20 mouse cellular contexts compared by ENCODE assay signal in the genomic region with DNA sequence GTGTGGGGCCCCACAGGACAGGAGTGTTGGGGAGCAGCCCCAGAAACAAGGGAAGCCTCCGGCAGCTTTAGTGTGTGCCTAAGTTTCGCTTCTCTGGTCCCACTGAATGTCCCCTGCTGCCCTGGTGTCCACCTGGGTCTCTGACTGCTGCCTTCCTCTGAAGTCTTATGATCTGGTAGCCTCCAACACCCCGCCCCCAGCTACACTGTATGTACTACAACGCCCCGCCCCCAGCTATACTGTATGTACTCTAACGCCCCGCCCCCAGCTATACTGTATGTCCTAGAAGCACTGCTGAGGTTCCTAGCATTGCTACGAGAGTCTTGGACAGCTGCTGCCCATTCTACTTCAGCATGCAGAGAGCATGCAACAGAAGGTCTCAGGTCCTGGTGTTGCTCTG. TPM values are rescaled to one million over a fixed set of nuclear protein-coding genes. Genes with fewer than 3 reads are reported as not detected.
DNase-seq lines count a peak whose midpoint lies in the region; ATAC-seq lines count a peak whose summit lies in the region.
"Had no signal": no experiment of that assay in that cellular context is flagged by ENCODE, and none has a peak within 500 bp of the region (broad histone marks: within the 10 kb centered on the region; RNA-seq: fewer than 3 reads in every experiment).

No protein-coding gene starts in this region.

- no peaks in the 10 kb centered on the region for H3K27me3 ChIP-seq in hindbrain, embryonic 14.5 days (ENCODE audit: control insufficient read depth, insufficient read depth, low read length)
- no peaks in the 10 kb centered on the region for H3K27me3 ChIP-seq in hindbrain, embryonic 11.5 days (ENCODE audit: control insufficient read depth, insufficient read depth, low read length)
- H3K27me3 ChIP-seq in midbrain, embryonic 11.5 days (ENCODE audit: control insufficient read depth, insufficient read depth, low read length), result no peaks in the 10 kb centered on the region
- H3K27me3 ChIP-seq in midbrain, embryonic 10.5 days (ENCODE audit: low read depth, poor library complexity, severe bottlenecking), result no peaks in the 10 kb centered on the region
- H3K27me3 ChIP-seq in intestine, embryonic 15.5 days (replicated peaks), result no peaks in the 10 kb centered on the region
- H3K27me3 ChIP-seq in stomach, embryonic 15.5 days (replicated peaks), result no peaks in the 10 kb centered on the region
- H3K27me3 ChIP-seq: CH12.LX; embryonic facial prominence, embryonic 12.5 days; megakaryocyte, embryonic 14.5 days had no signal

- no peak for ATAC-seq in hindbrain, embryonic 14.5 days (ENCODE audit: low FRiP score)
- no peak for ATAC-seq in hindbrain, embryonic 11.5 days (ENCODE audit: low FRiP score)
- ATAC-seq in midbrain, embryonic 11.5 days (ENCODE audit: low FRiP score), result no peak
- ATAC-seq in intestine, embryonic 15.5 days, result peak; percentile 77
- ATAC-seq in stomach, embryonic 15.5 days (ENCODE audit: insufficient read depth, low FRiP score, low read depth), result 0 out of 2 replicates have a peak, but pooled peaks have one; percentile 72
- ATAC-seq: forebrain, embryonic 14.5 days; inflammation-experienced regulatory T-cells, adult 6 months; midbrain, embryonic 16.5 days had no signal

- peaks cover 18% of the 10 kb centered on the region for H3K36me3 ChIP-seq in hindbrain, embryonic 14.5 days (replicated peaks; ENCODE audit: control insufficient read depth, insufficient read depth)
- H3K36me3 ChIP-seq in hindbrain, embryonic 11.5 days (ENCODE audit: control insufficient read depth, insufficient read depth, low read length), result no peaks in the 10 kb centered on the region
- peaks cover 2% of the 10 kb centered on the region; the same call in 1 of the 2 replicates for H3K36me3 ChIP-seq in midbrain, embryonic 11.5 days (ENCODE audit: control insufficient read depth, insufficient read depth, low read length)
- H3K36me3 ChIP-seq in midbrain, embryonic 10.5 days, result peaks cover 46% of the 10 kb centered on the region
- H3K36me3 ChIP-seq in intestine, embryonic 15.5 days, result no peaks in the 10 kb centered on the region
- no peaks in the 10 kb centered on the region for H3K36me3 ChIP-seq in stomach, embryonic 15.5 days

- no peak overlapping the region for H3K27ac ChIP-seq in hindbrain, embryonic 14.5 days
- H3K27ac ChIP-seq in hindbrain, embryonic 11.5 days (ENCODE audit: low read depth, low read length), result no peak overlapping the region
- no peak overlapping the region for H3K27ac ChIP-seq in midbrain, embryonic 11.5 days (ENCODE audit: low read depth, low read length)
- H3K27ac ChIP-seq in midbrain, embryonic 10.5 days (replicated peaks), result no peak overlapping the region; the same call in 1 of the 2 replicates
- no peak overlapping the region for H3K27ac ChIP-seq in intestine, embryonic 15.5 days
- H3K27ac ChIP-seq in stomach, embryonic 15.5 days, result no peak overlapping the region
- H3K27ac ChIP-seq: embryonic facial prominence, embryonic 12.5 days had no signal

- no peak overlapping the region for H3K4me2 ChIP-seq in hindbrain, embryonic 14.5 days (replicated peaks)
- no peak overlapping the region for H3K4me2 ChIP-seq in hindbrain, embryonic 11.5 days (replicated peaks; ENCODE audit: low read depth, low read length)
- H3K4me2 ChIP-seq in midbrain, embryonic 11.5 days, result no peak overlapping the region
- no peak overlapping the region for H3K4me2 ChIP-seq in intestine, embryonic 15.5 days (replicated peaks)
- H3K4me2 ChIP-seq in stomach, embryonic 15.5 days, result no peak overlapping the region
- H3K4me2 ChIP-seq: embryonic facial prominence, embryonic 12.5 days had no signal

- no peaks in the 10 kb centered on the region for H3K4me1 ChIP-seq in hindbrain, embryonic 14.5 days (replicated peaks; ENCODE audit: control insufficient read depth, insufficient read depth, low read length)
- H3K4me1 ChIP-seq in hindbrain, embryonic 11.5 days (replicated peaks; ENCODE audit: control insufficient read depth, insufficient read depth, low read length), result no peaks in the 10 kb centered on the region; the same call in 1 of the 2 replicates
- H3K4me1 ChIP-seq in midbrain, embryonic 11.5 days (ENCODE audit: control insufficient read depth, insufficient read depth, low read length), result no peaks in the 10 kb centered on the region
- H3K4me1 ChIP-seq in midbrain, embryonic 10.5 days, result peaks cover 18% of the 10 kb centered on the region
- H3K4me1 ChIP-seq in intestine, embryonic 15.5 days (replicated peaks), result no peaks in the 10 kb centered on the region
- H3K4me1 ChIP-seq in stomach, embryonic 15.5 days, result no peaks in the 10 kb centered on the region

- DNase-seq in hindbrain, embryonic 14.5 days (ENCODE audit: low spot score), result peak; percentile 16
- no peak for DNase-seq in hindbrain, embryonic 11.5 days (ENCODE audit: low spot score)
- peak; percentile 31 for DNase-seq in midbrain, embryonic 11.5 days (ENCODE audit: low spot score, missing footprints)
- DNase-seq in midbrain, embryonic 10.5 days (ENCODE audit: low spot score), result no peak
- no peak for DNase-seq in left cerebral cortex, adult 9 months (ENCODE audit: low spot score in 2 of 2)
- DNase-seq: adrenal gland, postnatal 25 days; cerebellum, adult 11 months; cerebellum, postnatal 10 days; gastrocnemius, postnatal 14 days; kidney, postnatal 36 days; lung, postnatal 14 days had no signal

- 96% methylated on average over 8 of the region's 8 CpGs for WGBS in hindbrain, embryonic 14.5 days
- 93% methylated on average over 8 of the region's 8 CpGs for WGBS in hindbrain, embryonic 11.5 days
- 93% methylated on average over 8 of the region's 8 CpGs for WGBS in midbrain, embryonic 11.5 days
- WGBS in midbrain, embryonic 10.5 days, result 95% methylated on average over 8 of the region's 8 CpGs
- WGBS in intestine, embryonic 15.5 days, result 88% methylated on average over 8 of the region's 8 CpGs
- 87% methylated on average over 8 of the region's 8 CpGs for WGBS in stomach, embryonic 15.5 days

- H3K4me3 ChIP-seq in hindbrain, embryonic 14.5 days (replicated peaks; ENCODE audit: low read length), result no peak overlapping the region
- H3K4me3 ChIP-seq in hindbrain, embryonic 11.5 days (ENCODE audit: low read depth, low read length), result no peak overlapping the region
- no peak overlapping the region for H3K4me3 ChIP-seq in midbrain, embryonic 11.5 days (ENCODE audit: low read depth, low read length)
- H3K4me3 ChIP-seq in midbrain, embryonic 10.5 days, result no peak overlapping the region
- no peak overlapping the region for H3K4me3 ChIP-seq in intestine, embryonic 15.5 days (replicated peaks)
- no peak overlapping the region for H3K4me3 ChIP-seq in stomach, embryonic 15.5 days (replicated peaks)
- H3K4me3 ChIP-seq: embryonic facial prominence, embryonic 12.5 days; erythroblast, embryonic 14.5 days; megakaryocyte, embryonic 14.5 days had no signal

- no peak overlapping the region for H3K9ac ChIP-seq in hindbrain, embryonic 14.5 days
- H3K9ac ChIP-seq in hindbrain, embryonic 11.5 days (ENCODE audit: low read depth, low read length), result no peak overlapping the region
- no peak overlapping the region for H3K9ac ChIP-seq in midbrain, embryonic 11.5 days (ENCODE audit: low read length)
- H3K9ac ChIP-seq in intestine, embryonic 15.5 days, result no peak overlapping the region
- H3K9ac ChIP-seq in stomach, embryonic 15.5 days, result no peak overlapping the region
- H3K9ac ChIP-seq: embryonic facial prominence, embryonic 12.5 days had no signal

- no peaks in the 10 kb centered on the region for H3K9me3 ChIP-seq in hindbrain, embryonic 14.5 days (ENCODE audit: control insufficient read depth, low read length)
- no peaks in the 10 kb centered on the region for H3K9me3 ChIP-seq in hindbrain, embryonic 11.5 days (ENCODE audit: control insufficient read depth, low read length)
- H3K9me3 ChIP-seq in midbrain, embryonic 11.5 days (ENCODE audit: control insufficient read depth, low read length), result no peaks in the 10 kb centered on the region
- H3K9me3 ChIP-seq in midbrain, embryonic 10.5 days (replicated peaks), result no peaks in the 10 kb centered on the region
- no peaks in the 10 kb centered on the region for H3K9me3 ChIP-seq in intestine, embryonic 15.5 days
- H3K9me3 ChIP-seq in stomach, embryonic 15.5 days, result no peaks in the 10 kb centered on the region
- H3K9me3 ChIP-seq: embryonic facial prominence, embryonic 12.5 days; megakaryocyte, embryonic 14.5 days had no signal

RNA-seq across cellular contexts. Expression of a gene that starts 25.5 kb away (rescaled TPM):
- polyA plus RNA-seq in hindbrain, embryonic 14.5 days (2014; fragmentation: Nextera tagmentation; extraction: Ambion mirVana), result 13.2 and 14.6 TPM in 2 replicates
- polyA plus RNA-seq in hindbrain, embryonic 11.5 days (2014; fragmentation: Nextera tagmentation; extraction: Ambion mirVana), result 13.0 and 14.9 TPM in 2 replicates
- polyA plus RNA-seq in midbrain, embryonic 11.5 days (2014; fragmentation: Nextera tagmentation; extraction: Ambion mirVana), result 10.3 and 12.9 TPM in 2 replicates
- 13.3 and 16.0 TPM in 2 replicates for polyA plus RNA-seq in midbrain, embryonic 10.5 days (2016; fragmentation: Nextera tagmentation; extraction: Ambion mirVana)
- polyA plus RNA-seq in intestine, embryonic 15.5 days (2015; fragmentation: Nextera tagmentation; extraction: Ambion mirVana), result 13.8 and 14.0 TPM in 2 replicates
- polyA plus RNA-seq in stomach, embryonic 15.5 days (2015; fragmentation: Nextera tagmentation; extraction: Ambion mirVana), result 13.1 and 14.1 TPM in 2 replicates

RNA-seq across cellular contexts. Expression of a gene that starts 25.7 kb away (rescaled TPM):
- polyA plus RNA-seq in hindbrain, embryonic 14.5 days (2014; fragmentation: Nextera tagmentation; extraction: Ambion mirVana), result 2.5 and 3.1 TPM in 2 replicates
- polyA plus RNA-seq in hindbrain, embryonic 11.5 days (2014; fragmentation: Nextera tagmentation; extraction: Ambion mirVana), result 1.8 and 3.0 TPM in 2 replicates
- polyA plus RNA-seq in midbrain, embryonic 11.5 days (2014; fragmentation: Nextera tagmentation; extraction: Ambion mirVana), result 2.0 and 2.1 TPM in 2 replicates
- 2.1 and 2.4 TPM in 2 replicates for polyA plus RNA-seq in midbrain, embryonic 10.5 days (2016; fragmentation: Nextera tagmentation; extraction: Ambion mirVana)
- polyA plus RNA-seq in intestine, embryonic 15.5 days (2015; fragmentation: Nextera tagmentation; extraction: Ambion mirVana), result 3.2 and 3.4 TPM in 2 replicates
- polyA plus RNA-seq in stomach, embryonic 15.5 days (2015; fragmentation: Nextera tagmentation; extraction: Ambion mirVana), result 2.7 and 3.2 TPM in 2 replicates

RNA-seq across cellular contexts. Expression of a gene that starts 46.3 kb away (rescaled TPM):
- 91.6 and 99.4 TPM in 2 replicates for polyA plus RNA-seq in hindbrain, embryonic 14.5 days (2014; fragmentation: Nextera tagmentation; extraction: Ambion mirVana)
- polyA plus RNA-seq in hindbrain, embryonic 11.5 days (2014; fragmentation: Nextera tagmentation; extraction: Ambion mirVana), result 49.6 and 53.9 TPM in 2 replicates
- 50.8 and 52.5 TPM in 2 replicates for polyA plus RNA-seq in midbrain, embryonic 11.5 days (2014; fragmentation: Nextera tagmentation; extraction: Ambion mirVana)
- 62.0 and 66.0 TPM in 2 replicates for polyA plus RNA-seq in midbrain, embryonic 10.5 days (2016; fragmentation: Nextera tagmentation; extraction: Ambion mirVana)
- 89.5 and 97.1 TPM in 2 replicates for polyA plus RNA-seq in intestine, embryonic 15.5 days (2015; fragmentation: Nextera tagmentation; extraction: Ambion mirVana)
- 95.5 and 101 TPM in 2 replicates for polyA plus RNA-seq in stomach, embryonic 15.5 days (2015; fragmentation: Nextera tagmentation; extraction: Ambion mirVana)

RNA-seq across cellular contexts. Expression of a gene that starts 46.8 kb away (rescaled TPM):
- 26.0 and 28.2 TPM in 2 replicates for polyA plus RNA-seq in hindbrain, embryonic 14.5 days (2014; fragmentation: Nextera tagmentation; extraction: Ambion mirVana)
- polyA plus RNA-seq in hindbrain, embryonic 11.5 days (2014; fragmentation: Nextera tagmentation; extraction: Ambion mirVana), result 22.2 and 23.8 TPM in 2 replicates
- polyA plus RNA-seq in midbrain, embryonic 11.5 days (2014; fragmentation: Nextera tagmentation; extraction: Ambion mirVana), result 21.0 and 22.7 TPM in 2 replicates
- polyA plus RNA-seq in midbrain, embryonic 10.5 days (2016; fragmentation: Nextera tagmentation; extraction: Ambion mirVana), result 30.6 and 30.7 TPM in 2 replicates
- polyA plus RNA-seq in intestine, embryonic 15.5 days (2015; fragmentation: Nextera tagmentation; extraction: Ambion mirVana), result 25.4 and 25.8 TPM in 2 replicates
- polyA plus RNA-seq in stomach, embryonic 15.5 days (2015; fragmentation: Nextera tagmentation; extraction: Ambion mirVana), result 24.4 and 26.1 TPM in 2 replicates

Comparison
In these comparisons a context has a peak if more than half of its experiments do, and no peak if none do; other contexts are left out.
1. DNase-seq: peak in hindbrain, embryonic 14.5 days (single experiment) and midbrain, embryonic 11.5 days (single experiment); none in hindbrain, embryonic 11.5 days (single experiment), midbrain, embryonic 10.5 days (single experiment) and left cerebral cortex, adult 9 months (0 of 2).
2. ATAC-seq: peak in intestine, embryonic 15.5 days (single experiment) and stomach, embryonic 15.5 days (single experiment); none in hindbrain, embryonic 14.5 days (single experiment), hindbrain, embryonic 11.5 days (single experiment) and midbrain, embryonic 11.5 days (single experiment).